Mouse (Mus musculus) frontal cortex, postnatal 36 days (tissue): Measurements from ENCODE around the gene Gnao1.
A peak's percentile ranks its signal among the peaks of the same experiment; 100 is the strongest.

Source experiments
- DNase-seq, 2 experiments: peaks; one replicate each; pipeline ENCODE4 v3.0.0; 2022; ENCODE audit warnings: low spot score in 2 of 2

Gnao1 gene

DNA sequence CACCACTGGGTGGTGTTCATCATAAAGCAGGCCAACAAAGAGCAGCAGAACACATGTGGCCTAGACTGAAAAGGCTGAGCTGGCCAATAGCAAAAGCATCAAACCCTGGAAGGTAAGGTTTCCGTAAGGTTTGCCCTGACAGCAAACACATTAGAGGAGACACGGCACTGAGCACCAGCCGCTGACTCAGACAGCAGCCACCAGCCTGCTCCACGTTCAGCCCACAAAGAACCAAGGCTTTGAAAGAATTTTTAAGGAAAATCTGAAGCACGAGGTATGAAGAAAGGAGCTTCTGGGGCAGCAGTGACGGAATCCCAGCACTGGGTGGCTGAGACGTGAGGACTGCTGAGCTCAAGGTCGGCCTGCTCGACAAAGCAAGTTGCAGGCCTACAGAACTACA is 194.4 kb downstream of the Gnao1 start:
- no peak for DNase-seq

DNA sequence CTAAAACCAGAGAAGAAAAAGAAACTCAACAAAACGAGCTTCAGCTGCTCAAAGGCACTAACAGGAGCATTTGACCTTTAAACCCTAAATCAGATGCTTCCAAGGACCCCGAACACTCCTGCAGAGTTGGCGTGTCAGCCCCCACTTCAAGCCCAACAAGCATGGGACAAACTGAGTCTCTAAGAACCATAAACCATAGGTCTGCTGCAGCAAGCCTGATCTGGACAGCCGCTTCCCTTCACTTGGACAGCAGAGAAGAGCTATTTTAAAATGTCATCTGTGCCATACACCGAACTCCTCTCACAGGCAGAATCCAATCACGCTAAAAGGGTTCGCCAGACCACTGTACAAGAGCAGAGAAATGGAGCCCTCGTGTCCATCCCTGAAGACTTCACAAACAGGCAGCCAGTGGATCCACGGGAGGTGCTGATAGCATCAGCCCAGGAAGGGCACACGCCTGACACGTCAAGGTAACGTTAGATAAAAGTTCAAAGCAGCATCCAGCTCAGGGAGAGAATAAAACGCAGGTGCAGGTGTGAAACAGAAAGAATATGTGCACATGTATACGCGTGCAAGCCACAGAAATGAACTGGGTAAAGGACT is 199.6 kb downstream of the Gnao1 start:
- no peak for DNase-seq

DNA sequence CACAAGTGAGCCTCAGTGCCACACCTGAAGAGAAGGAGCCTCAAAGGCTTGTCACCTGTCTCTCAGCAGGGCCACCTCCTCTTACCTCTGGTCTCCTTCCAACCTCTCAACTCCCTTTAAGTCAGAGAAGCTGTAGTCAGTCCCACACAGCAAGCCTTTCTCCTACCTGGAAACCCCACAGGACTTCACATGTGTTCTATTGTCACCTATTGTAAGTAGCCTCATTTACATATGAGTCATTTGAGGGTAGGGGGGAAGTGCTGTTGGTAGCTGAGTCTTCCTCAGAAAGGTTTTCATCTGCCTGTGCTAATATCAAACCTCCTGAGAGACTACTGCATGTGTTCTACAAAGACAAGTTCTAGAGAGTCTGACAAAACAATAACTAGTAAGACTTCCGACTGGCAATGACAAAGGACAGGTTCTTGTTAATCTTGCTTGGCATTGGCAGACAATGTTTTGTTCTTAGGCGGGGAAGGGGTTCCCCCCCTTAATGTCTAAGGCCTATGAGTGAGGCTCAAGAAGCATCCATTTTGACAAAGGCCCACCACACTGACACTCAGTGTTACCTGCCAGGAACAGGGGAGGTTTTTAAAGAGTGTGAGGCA is 200.4 kb downstream of the Gnao1 start:
- DNase-seq: no peak

DNA sequence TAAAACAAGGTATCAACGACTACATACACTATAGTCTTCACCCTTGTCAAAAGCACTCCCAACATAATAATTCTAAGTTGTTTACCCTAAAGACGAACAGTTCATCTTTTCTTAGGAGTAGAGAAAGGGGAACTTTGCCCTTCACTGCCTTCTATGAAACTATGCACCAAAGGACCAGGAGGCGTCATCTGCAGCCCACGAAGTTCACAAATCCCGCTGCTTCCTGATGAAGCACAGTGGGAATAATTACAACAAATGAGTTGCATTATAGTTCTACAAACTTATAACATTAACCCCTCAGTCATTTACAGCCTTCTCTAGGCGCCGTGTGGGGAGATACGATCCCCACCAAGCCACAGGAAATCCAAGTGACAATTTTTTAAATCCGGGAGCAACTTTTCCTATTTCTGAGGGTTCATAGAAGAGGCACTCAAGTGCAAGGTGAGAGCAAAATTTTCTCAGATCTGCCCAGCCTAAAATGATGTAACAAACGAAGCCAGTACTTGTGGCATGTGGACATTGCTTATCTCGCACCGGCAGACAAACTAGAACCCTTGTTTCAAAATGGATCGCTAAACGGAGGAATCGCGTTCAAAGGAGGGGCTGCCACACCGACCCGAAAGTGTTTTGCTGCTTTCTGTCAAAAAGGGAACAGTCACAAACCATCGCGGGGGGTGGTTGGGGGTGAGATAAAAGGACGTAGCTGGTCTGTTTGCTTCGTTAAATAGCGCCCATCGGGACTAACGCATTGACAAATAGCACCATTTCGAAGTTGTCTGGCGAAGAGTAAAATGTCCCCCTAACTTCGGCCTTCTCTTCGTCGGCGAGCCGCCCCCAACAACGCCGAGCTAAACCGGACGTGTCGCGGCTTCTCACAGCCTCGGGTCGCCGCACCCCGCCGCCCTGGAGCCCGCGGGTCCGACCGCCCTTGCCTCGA is 201.6 kb downstream of the Gnao1 start:
- no peak for DNase-seq

DNA sequence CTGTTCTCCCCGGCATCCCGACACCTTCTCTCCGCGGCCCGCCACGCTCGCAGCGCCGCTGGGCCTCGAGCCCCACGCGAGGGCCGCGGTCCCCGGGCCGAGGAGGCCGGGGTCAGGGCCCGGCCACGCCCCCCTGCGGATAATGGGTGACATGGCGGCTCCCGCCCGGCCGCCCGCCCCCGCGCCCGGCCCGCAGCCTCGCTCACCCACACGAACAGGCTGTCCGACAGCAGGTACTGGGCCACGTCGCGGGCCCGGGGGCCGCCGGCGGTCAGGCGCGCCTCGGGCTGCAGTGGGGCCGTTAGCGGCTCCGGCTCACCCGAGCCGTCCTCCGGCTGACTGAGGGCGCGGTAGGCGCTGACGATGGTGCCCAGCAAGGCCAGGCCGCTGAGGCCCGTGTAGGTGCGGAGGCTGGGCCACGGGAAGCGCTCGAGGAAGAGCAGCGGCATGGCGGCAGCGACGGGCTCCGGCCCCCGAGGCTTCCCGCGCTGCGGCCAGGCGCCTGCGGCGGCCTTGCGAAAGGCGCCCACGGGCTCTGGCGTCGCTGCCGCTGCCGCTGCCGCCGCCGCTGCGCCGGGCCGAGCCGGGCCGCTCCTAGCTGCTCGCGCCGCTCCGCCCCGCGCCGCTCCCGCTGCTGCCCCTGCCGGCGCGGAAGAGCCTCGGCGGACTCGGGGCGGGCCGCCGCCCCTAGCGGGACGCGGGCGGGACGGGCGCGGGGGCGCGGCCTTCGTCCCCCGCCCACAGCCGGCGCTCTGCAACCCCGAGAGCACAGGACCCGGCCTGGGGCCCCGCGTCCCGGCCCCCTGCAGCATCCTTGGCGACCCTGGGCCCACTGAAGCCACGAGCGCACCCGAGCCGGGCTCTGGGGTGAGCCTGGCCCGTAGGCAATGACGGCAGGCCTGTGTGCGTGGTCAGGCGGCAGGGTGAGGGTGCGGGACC is 202.5 kb downstream of the Gnao1 start, which contains the start of gene Amfr:
Gene Amfr (minus strand): TSS at position 830 of the 939 bp plus-strand sequence.
- DNase-seq: peak; percentile 43 to 45

DNA sequence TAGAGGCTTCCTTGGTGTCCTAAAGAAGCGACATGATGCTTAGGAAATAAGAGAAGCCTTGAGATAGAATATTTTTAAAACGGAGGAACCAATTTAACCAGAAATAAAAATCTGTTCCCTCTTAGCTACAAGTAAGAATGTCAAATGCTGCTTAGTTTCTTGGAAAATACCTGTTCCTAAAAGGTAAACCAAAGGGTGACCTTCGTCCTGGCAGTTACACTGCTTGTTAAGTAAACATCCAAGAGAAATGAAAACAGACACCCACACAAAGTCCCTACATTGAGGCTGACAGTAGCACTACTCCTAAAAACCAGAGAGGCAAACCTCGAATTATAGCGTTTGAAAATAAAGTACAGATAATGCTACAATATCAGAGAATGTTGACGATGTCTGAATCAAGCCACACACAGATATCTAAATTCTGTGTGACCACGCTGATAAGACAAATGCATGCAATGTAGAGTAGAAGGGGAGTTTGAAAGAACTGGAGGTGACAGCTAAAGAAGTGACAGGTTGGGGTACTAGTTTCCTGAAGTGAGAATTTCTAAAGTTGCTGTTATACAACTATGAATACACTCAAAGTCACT is 203.4 kb downstream of the Gnao1 start:
- DNase-seq: no peak
